Mouse (Mus musculus) gastrocnemius, adult 8-10 months (tissue): Measurements from ENCODE around the gene Agmat. TPM values are rescaled to one million over a fixed set of nuclear protein-coding genes. Genes with fewer than 3 reads are reported as not detected.

Experiments used
- total RNA-seq, 4 experiments: library from RNA; stranded (reverse); gene quantifications; 2 replicates each; pipeline ENCODE4 v1.2.4; 2022

Agmat gene
- total RNA-seq, 4 experiments from 2014 or later = not detected

Other genes with a start within 250 kb of the Agmat start
- gene Spen, start 208.1 kb upstream of the Agmat start, total RNA-seq = 10 to 100 TPM; 17.0 to 23.9 (median 23.5) TPM
- 1 to 10 TPM in 2 of 4 experiments, under 1 TPM in 2; 0.46 to 2.2 (median 0.94) TPM for gene Fblim1, start 140.6 kb upstream of the Agmat start, total RNA-seq
- under 1 TPM; 0.16 to 0.46 (median 0.31) TPM for gene Tmem82, start 128.0 kb upstream of the Agmat start, total RNA-seq
- 10 to 100 TPM in 3 of 4 experiments, 1 to 10 TPM in 1; 9.2 to 14.0 (median 12.3) TPM for gene Slc25a34, start 122.9 kb upstream of the Agmat start, total RNA-seq
- gene Plekhm2, start 81.8 kb upstream of the Agmat start, total RNA-seq = 10 to 100 TPM; 25.0 to 32.5 (median 30.2) TPM
- 10 to 100 TPM in 2 of 4 experiments, 1 to 10 TPM in 2; 6.0 to 12.0 (median 9.2) TPM for gene Rsc1a1, start 61.1 kb upstream of the Agmat start, total RNA-seq
- gene Ddi2, start 23.3 kb upstream of the Agmat start, total RNA-seq = 10 to 100 TPM; 53.9 to 63.4 (median 56.8) TPM
- 10 to 100 TPM; 11.6 to 13.9 (median 13.8) TPM for gene Dnajc16, start 44.3 kb downstream of the Agmat start, total RNA-seq
- 1 to 10 TPM; 1.5 to 2.5 (median 1.9) TPM for gene Casp9, start 46.9 kb downstream of the Agmat start, total RNA-seq
- not detected for gene Cela2a, start 79.5 kb downstream of the Agmat start, total RNA-seq
- not detected for gene Ctrc, start 99.7 kb downstream of the Agmat start, total RNA-seq
- gene Efhd2, start 128.2 kb downstream of the Agmat start, total RNA-seq = 1 to 10 TPM; 2.1 to 3.7 (median 3.1) TPM